Mouse (Mus musculus): ENCODE data around the gene Hsbp1. TPM values are rescaled to one million over a fixed set of nuclear protein-coding genes. Genes with fewer than 3 reads are reported as not detected.

Gene Hsbp1
- 87.4 and 105 TPM in 2 replicates for polyA plus RNA-seq (2012)

DNA sequence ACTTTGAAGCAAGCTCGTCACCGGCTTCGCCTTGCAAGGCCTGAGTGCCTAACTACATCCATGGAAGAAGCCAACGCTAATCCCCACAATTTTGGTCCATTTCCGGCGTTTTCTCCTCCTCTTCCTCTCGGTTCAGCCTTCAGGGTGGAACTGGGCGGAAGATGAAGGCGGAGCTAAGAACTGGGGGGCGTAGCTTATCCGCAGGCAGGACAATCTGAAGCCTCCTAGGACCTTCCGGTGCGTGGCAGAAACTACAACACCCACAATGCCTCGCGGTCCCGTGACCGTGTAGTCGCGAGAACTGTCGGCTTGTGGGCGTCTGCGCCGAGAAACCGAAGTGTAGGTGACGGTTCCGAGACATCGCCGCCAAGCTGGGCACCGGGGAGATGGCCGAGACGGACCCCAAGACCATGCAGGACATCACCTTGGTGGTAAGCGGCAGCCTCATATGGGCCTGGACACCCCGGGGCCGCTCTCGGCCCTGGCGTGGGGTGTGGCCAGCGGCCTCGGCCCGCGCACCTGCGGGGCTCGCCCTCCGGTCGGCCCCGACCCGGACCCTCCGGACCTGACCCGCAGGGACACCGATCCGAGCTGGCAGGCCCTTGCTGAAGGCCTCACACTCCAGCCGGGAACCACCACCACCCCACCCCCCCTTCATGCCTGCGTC lies at the start of gene Hsbp1:
Hsbp1 (plus strand) TSS at position 299 of the 667 bp plus-strand sequence.

DNA sequence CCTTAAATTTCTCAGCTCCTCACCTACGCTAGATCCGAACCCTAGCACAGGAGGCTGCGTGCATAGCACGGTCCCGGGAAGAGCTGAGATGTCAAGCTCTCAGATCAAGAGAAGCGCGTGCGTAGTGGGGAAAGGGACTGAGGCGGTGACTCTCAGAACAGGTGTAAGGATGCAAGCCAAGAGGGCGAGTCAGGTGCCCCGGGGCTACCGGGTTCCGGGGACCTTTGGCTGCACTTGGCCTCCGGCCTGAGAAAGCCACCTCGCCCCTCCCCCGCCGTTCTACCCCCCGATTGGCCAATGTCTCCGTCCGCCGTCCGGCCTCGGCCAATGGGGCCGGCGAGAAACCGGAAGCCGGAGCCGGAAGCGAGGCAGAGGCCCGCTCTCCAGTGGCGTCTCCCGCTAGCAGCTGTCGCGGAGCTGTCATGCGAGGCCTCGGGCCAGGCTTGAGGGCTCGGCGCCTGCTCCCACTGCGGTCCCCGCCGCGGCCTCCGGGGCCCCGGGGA lies 50.3 kb downstream of the Hsbp1 start, which contains the start of gene Mlycd:
Mlycd (plus strand) TSS at position 355 of the 503 bp plus-strand sequence.

Other genes starting within 250 kb of the Hsbp1 start
- gene Mlycd, start 50.4 kb downstream of the Hsbp1 start, polyA plus RNA-seq (2012) = 13.3 and 15.3 TPM in 2 replicates
- 11.1 and 17.1 TPM in 2 replicates for gene Osgin1, start 89.6 kb downstream of the Hsbp1 start, polyA plus RNA-seq (2012)
- gene Necab2, start 102.2 kb downstream of the Hsbp1 start, polyA plus RNA-seq (2012) = 0.11 TPM in 1 of 2 replicates, not detected in the other
- not detected in 2 replicates for gene Slc38a8, start 157.2 kb downstream of the Hsbp1 start, polyA plus RNA-seq (2012)
- 123 and 145 TPM in 2 replicates for gene Mbtps1, start 214.2 kb downstream of the Hsbp1 start, polyA plus RNA-seq (2012)
- gene Hsdl1, start 230.7 kb downstream of the Hsbp1 start, polyA plus RNA-seq (2012) = 27.5 and 27.9 TPM in 2 replicates
- gene Dnaaf1, start 230.7 kb downstream of the Hsbp1 start, polyA plus RNA-seq (2012) = 0.07 and 0.16 TPM in 2 replicates